Mouse (Mus musculus) MEL-GATA-1-ER (cell line): Measurements from ENCODE around the gene Minpp1.
"Not testable (repeated sequence)": the region's sequence is repeated elsewhere in the genome, so short reads cannot be mapped to it uniquely, and the experiment has no call there.

Experiments
- DNase-seq: peaks from one replicate; pipeline ENCODE4 v3.0.0-alpha.2; 2012; ENCODE audit warnings: low read depth; ENCODE audit errors: extremely low read depth

Minpp1 gene

DNA sequence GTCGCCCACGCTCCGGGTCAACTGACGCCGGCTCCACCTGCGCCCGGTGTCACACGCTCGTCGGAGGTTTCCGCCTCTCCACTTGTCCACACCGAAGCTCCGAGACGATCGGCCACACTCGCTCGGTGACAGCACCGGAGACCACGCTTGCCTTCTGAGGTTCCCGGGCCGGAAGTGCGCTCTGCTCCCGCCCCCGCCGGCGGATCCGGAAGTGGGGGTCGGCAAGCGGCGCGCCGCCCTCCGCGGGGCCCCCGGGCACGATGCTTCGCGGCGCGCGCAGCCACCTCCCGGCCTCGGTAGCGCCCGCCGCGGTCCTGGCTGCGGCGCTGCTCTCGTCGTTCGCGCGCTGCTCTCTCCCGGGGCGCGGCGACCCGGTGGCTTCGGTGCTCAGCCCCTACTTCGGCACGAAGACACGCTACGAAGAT lies at the start of gene Minpp1:
Gene Minpp1 (plus strand): TSS at position 89 of the 425 bp plus-strand sequence.
- DNase-seq, result peak; percentile 54

DNA sequence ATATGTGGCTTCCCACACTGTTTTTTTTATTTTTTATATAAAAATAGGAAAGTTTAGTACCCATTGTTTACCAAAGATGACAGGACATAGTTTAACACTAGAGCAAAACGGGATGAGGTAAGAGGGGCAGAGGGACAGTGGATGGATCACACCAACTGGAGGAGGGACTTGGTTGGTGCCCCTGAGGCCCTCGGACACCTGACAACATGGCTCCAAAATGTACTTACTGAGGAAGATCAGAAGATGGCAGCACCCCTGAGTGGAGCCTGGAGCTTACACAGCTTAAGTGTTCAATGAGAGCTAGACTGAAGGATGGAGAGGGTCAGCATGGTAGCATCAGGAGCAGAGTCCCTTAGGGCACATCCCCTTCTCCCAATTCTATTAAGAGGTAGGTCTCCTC lies 46.2 kb upstream of the Minpp1 start:
- no peak for DNase-seq

DNA sequence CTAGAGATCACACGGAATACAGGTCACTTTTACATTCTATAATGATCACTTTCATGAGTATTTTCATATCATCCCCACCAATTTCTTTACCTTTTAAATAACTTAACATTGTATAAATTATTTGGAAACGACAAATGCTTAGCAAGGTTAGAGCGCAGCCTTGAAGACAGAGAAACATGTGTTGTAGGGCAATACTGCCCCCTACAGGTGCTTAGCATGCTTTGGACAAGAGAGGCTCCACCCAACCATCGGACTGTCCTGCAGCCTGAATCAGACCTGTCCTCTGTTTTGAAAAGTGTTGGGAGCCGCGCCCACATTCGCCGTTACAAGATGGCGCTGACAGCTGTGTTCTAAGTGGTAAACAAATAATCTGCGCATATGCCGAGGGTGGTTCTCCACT lies 44.0 kb upstream of the Minpp1 start:
- DNase-seq, result peak; percentile 48

DNA sequence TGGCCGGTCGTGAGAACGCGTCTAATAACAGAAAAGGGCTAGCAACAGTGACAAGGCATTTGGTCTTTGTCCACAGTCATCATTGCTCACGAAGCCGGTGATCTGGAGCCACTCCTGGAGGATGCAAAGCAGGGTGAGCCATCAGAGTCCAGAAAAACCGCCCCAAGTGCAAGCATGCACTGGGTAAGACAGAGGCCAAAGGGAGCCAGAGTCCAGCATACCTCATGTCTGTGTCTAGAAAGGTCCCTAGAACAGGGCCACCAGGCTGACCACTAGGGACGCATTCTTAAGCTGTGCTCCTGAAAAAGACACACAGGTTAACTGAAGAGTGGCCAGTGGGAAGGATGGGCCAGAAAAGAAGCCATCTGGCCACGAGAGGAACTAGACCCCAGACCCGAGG lies 36.6 kb upstream of the Minpp1 start:
- DNase-seq, result no peak

DNA sequence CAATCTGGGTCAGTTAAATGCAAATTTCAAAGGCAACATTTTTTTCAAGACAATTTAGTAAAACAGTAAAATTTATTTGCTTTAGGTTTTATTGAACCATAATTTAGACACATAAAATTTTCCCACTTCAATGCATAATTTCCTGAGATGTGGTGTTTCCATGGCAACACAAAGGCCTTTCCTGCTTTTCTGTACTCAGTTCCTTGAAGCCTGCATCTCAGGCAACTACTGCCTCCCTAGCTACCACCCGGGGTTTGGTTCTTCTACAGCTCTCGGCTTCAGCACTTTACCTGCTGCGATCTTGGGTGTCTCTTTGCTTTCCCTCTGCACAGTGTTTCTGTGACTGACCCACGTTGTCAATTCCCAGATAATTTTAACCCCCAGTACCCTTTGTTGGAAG lies 33.3 kb upstream of the Minpp1 start:
- DNase-seq, result no peak

DNA sequence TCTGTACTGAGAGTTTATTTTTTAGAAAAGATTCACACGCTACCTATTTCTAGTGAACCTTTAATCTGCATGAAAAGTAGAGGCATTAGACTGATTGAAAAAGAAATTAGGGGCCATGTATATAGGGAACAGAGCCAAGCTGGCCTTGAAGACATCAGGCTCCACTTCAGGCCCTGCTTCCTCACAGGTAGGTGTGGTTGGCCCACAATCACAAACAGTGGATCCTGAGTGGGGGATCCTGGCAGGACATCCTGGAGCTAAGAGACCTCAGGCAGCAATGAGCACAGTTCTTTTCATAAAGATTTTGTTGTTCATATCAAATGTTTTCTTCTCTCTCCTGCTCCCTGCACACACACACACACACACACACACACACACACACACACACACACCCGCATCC lies 28.8 kb upstream of the Minpp1 start:
- no peak for DNase-seq

DNA sequence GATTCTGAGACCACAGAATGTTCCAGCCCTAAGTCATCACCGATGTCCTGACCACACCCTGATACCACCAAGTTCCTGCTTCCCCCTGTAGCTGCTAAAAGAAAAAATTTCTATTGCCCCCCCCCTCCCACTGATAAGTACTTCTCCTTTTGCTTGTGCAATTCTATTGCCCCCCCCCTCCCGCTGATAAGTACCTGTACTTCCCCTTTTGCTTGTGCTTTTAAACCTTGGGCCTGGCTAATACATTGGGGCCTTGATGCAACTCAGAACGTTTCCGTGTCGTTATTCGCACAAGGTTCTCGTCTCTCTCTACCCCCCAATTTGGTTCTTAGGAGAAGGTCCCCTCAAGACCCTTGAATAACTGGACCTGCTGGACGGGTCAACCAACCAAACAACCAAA lies 27.9 kb upstream of the Minpp1 start:
- not testable (repeated sequence) for DNase-seq

DNA sequence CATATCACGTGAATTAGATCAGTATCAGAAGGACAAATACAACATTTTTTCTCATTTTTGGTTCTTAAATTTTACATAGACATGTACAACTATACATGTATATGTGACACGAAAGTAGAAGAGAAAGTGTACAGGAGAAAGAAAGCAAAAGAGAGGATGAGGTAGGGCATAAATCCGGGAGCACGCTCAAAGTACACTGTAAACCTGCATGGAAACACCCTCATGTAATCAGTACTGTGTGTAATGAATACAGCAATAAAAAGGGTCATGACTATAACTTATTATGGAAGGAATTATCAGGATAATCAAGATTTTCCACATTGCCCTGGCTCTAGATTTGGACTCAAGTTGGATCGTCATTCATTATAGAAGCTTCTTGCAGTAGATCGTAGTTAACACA lies 22.5 kb upstream of the Minpp1 start:
- no peak for DNase-seq

DNA sequence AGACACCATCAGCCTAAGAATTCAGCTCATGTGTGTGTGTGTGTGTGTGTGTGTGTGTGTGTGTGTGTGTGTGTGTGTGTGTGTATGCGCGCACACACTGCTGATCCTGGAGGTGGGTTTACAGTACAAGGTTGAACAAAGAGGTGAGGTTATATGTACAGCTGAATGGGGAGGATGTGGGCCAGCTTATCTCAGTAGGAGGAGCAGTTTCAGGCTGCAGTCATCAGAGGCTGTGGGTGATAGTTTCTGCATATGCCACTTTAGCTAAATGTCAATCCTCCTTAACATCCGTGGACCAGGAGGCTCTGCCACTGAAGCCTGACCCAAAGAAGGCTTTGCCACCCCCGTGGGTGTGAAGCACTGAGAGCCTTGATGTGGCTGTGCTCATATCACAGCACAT lies 20.3 kb upstream of the Minpp1 start:
- no peak for DNase-seq

DNA sequence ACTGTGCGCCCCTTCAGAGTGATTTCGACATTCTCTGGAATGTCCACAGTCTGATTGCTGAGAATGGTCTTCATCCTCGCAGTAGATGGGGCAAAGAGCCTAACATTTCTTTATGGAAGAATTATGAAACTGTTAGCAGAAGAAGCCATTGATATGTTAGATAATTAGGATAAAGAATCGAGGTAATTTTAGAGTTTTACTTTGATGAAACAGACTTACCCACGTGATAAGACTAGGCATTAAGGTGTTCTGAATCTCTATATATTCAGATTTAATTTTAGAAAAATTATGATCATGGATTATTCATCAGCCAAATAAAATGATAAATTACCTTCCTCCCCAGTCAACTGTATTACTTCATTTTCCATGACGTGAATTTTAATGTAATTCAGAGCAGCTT lies 19.1 kb upstream of the Minpp1 start, which contains the start of gene Rpl9-ps6:
Gene Rpl9-ps6 (minus strand): TSS at position 101 of the 400 bp plus-strand sequence.
- DNase-seq, result no peak

DNA sequence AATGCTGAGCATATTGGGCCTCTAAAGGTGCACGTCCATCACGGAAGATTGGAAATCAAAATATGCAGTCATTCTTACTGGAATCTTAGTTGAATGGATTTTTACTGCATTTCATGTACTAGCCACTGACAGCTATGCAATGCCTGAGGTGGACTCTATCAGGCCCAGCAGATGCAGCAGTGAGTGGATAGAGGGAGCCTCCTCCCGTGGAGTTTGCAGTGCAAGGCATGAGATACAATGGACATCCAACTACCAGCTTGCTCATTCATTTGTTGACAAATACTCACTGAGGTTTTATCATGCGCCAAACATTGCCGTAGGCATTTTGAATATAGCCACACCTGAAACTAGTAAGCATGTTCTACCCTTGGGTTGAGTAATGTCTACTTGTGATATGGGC lies 18.2 kb upstream of the Minpp1 start:
- DNase-seq, result no peak

DNA sequence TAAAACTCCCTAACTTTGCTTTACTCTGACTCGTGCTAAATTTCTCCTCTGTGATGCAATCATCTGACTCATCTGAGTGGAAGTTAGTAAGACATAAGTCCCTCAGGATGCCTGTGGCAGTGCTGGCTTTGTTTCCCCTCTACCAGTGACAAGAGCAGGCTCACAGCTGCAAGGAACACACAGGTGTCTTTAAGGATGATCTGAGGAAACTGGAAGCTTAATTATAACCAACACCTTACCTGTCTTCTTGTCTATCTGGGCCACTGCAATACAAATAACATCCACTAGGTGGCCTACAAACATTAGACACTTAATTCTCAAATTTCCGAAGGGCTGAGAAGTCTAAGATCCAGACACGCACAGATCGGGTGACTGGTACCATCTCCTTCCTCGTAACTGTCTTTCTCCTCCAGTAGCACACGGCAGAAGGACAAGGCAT lies 15.5 kb upstream of the Minpp1 start:
- DNase-seq, result peak; percentile 68

DNA sequence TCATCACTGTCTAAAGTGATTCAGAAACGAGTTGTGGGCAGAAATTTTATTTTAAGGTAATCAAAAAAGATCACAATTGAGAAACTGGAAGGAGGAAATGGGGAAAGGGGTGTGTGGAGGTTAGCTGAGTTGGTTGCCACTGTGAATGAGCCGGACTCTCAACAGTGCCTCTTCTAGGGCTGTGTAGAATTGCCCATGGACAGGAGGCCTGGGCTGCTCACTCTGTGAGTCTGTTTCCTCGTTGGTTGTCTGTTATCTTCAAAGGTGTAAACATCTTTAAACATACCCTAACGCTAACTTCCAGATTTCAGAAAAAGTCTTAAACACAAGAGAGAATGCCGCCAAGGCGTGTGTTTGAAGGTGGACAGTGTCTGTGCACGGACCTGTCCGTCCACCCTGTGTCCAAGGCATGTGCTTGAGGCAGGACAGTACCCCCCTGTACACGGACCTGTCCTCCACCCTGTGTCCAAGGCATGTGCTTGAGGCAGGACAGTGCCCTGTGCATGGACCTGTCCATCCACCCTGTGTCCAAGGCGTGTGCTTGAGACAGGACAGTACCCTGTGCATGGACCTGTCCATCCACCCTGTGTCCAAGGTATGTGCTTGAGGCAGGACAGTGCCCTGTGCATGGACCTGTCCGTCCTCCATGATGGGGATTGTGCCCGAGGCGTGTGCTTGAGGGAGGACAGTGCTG lies 14.9 kb upstream of the Minpp1 start:
- no peak for DNase-seq

DNA sequence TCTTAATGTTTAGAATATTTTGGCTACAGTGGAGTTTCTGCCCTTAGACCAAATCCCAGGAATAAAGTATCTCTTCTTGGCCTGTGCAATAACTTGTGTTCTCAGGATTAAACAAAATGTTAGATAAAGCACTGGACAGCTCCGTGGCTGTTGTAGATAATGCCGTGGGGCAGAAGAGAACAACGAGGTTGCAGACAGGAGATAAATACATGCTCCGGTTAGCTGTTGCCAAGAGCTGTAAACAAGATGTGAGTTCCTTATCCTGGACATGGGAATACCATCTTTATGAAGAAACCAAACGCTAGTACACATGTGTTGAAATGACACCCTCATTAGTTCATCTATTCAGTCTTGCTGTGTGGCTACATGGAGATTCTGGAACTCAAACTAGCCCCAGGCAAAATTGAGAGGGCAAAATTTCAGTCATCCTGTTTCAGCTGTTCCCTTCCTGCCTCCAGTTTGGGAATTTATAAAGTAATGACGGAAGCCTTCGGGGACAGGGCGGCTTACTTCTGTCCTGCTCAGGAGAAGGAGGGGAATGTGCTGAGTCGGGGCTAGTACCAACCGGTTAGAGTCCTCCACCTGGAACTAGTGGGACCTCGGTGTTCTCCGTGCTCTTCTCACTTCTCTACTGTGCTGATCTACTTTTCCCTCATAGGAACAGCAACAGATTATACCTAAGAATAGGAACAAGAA lies 9.4 kb upstream of the Minpp1 start:
- peak; percentile 68 for DNase-seq

DNA sequence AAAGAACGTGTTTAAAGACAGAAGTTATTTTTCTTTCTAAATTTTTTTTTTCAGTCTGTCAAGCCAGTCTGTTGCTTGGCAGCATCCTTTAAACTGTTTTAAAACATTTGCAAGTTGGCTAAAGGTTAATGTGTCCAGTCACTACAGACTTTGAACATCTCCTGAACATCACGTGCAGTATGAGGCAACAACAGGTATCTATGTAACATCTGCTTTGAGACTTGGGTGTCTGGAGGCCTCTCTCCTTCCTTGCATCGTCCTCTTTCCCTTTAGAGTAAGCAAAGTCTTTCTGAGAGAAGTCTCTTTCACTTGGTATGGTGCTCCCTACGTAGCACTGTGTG lies 8.9 kb upstream of the Minpp1 start:
- no peak for DNase-seq

DNA sequence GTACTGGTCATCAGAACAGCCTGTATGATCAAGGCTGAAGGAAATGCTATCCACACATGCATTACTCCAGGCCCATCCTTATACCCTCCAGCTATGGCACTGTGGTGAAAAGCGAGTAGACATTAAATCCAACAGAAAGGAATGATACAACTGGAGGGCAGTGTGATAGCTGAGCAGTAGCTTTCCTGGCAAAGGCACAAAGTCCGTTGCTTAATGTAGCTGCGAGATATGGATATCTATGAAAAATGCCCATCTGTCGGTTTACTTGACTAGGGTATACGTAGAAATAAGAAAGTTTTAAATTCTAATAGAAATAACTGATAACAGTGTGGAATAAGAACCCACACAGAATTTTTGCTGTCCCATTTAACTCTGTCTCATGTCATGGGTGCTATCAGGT lies 5.3 kb upstream of the Minpp1 start:
- peak; percentile 62 for DNase-seq

DNA sequence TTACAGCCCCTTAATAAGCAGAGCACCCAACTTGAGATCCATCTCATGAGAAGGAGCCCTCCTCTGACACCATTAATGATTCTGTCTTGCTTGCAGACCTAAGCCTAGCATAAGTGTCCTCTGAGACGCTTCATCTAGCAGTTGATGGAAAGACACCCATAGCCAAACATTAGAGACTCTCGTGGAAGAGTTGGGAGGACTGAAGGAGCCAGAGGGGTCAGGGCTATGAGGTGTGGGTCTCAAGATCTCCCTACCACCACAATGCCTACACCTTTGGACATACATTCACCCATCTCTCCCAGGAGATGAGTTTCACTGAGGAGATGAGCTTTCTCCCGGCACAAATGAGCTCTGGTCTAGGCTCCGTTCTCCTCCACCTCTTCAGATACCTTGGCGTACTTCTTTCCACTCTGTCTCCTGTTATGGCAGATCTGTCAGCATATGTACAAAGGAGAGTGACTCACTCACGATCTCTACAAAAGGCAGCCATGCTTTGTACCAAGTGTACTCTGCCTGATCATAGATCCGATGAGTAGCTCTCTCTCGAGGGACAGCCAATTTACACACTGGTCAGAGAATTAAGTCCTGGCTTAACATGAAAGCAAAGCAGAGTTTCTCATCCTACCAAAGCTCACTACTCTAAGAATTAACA lies 4.7 kb upstream of the Minpp1 start:
- no peak for DNase-seq

DNA sequence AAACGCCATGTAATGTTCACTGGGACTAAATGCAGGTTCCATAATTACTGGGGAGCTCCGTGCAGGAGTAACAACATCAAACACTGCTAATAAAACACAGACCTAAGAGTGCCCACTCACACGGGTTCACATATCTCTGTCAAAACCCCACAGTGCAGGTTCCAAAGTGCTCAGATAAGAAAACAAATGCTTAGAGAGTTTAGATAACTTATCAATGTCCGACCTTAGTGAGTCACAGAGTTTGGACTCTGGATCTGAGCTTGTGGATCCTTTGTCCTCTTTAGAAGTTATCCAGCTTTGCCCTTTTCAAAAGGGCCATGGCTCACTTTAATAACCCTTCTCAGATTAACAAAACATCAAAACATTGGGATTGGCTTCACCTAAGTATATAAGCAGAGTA lies 4.1 kb upstream of the Minpp1 start:
- no peak for DNase-seq

DNA sequence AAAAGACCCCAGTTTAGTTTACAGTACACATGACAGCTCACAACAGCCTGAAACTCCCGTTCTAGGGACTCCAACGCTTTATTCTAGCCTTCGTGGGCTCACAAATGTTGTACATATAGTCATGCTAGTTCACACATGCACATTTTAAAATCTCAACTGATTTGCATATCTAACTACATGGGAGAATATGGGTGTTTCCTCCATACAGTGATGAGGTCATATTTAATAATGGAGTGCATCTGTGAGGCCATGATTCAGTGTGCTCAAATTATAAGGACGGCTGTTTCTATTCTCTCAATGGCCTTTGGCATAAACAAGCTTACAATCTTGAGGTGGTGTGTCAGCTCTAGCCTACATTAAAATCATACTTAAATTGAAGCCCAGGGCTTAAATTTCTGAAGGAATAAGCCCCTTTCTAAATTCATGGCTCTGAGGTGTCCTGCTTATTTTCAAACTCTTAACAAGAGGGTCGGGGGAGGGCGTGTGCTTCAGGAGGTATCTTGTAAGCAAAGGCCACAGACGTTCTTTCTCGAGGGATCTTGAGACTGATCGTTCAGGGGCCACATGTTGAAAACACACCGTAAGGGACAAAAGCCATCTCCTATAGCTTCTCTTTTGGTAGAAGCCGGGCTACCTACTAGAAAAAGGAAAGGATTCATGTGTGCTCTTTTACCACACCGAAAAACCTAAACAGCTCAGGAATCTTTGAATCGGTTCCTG lies 468 bp upstream of the Minpp1 start:
- peak; percentile 39 for DNase-seq

DNA sequence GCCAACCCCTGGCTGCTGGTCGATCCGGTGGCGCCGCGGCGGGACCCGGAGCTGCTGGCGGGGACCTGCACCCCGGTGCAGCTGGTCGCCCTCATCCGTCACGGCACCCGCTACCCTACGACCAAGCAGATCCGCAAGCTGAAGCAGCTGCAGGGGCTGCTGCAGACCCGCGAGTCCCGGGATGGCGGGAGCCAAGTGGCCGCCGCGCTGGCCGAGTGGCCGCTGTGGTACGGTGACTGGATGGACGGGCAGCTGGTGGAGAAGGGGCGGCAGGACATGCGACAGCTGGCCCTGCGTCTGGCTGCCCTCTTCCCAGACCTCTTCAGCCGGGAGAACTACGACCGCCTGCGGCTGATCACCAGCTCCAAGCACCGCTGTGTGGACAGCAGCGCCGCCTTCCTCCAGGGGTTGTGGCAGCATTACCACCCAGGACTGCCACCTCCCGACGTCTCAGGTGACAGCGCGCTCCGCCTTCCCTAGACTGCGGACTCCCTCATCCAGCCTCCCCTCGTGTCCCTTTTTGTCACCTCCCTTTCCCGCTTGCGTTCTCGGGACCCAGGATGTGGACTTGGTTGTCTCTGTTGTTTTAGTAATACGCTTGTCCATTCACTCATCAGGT lies 646 bp downstream of the Minpp1 start:
- DNase-seq, result peak; percentile 46

DNA sequence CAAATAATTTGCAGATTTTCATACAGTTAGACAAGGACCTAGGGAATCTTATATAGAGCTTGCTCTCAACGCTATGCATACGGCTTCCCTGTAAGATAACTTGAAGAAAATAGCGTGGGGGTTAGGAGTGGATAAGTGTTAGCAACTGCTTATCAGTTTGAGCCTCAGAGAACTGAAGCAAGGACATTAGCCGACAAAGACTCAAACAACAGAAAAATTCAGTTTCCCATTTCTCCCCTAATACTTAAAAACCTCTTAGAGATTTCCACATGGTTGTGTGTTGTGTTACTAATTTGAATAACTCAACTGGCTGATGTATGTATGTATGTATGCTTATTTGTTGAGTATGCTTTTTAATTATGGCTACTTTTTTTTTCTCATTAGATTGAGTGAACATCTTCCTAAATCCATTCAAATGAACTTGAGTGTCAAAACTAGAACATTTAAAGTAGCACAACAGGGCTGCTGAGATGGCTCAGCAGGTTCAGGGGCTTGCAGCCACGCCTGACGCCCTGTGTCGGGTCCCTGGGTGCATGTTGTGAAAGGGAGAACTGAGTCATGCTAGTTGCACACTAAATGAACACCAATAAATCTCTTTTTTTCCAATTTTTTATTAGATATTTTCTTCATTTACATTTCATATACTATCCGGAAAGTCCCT lies 2.2 kb downstream of the Minpp1 start:
- peak; percentile 49 for DNase-seq
